Mouse (Mus musculus): ENCODE data around the gene Golph3l.

GRCm38 (mm10) chr3:95652871-95653270, 64.1 kb downstream of the Golph3l start:
- TF ChIP-seq CTCF (IDR thresholded peaks at IDR 0.05; ENCODE audit: low read depth) (no peak), EP300 (IDR thresholded peaks at IDR 0.05; ENCODE audit: low read depth) (no peak)

Data from heart, postnatal 0 days (tissue).